ENCODE assay signal across 15 mouse cellular contexts in genomic region chr3:99249906-99250305, GRCm38 (mm10). TPM values are rescaled to one million over a fixed set of nuclear protein-coding genes. Genes with fewer than 3 reads are reported as not detected.
A peak's percentile ranks its signal among the peaks of the same experiment; 100 is the strongest.
DNase-seq lines count a peak whose midpoint lies in the region; ATAC-seq lines count a peak whose summit lies in the region.
"Had no signal": no experiment of that assay in that cellular context is flagged by ENCODE, and none has a peak within 500 bp of the region (broad histone marks: within the 10 kb centered on the region; RNA-seq: fewer than 3 reads in every experiment).

No protein-coding gene starts in this region.

- H3K4me3 ChIP-seq in liver, embryonic 11.5 days (ENCODE audit: low read depth, low read length): no peak overlapping the region
- no peak overlapping the region for H3K4me3 ChIP-seq in liver, embryonic 12.5 days
- H3K4me3 ChIP-seq in embryonic facial prominence, embryonic 10.5 days: no peak overlapping the region
- H3K4me3 ChIP-seq: liver, embryonic 13.5 days; myocyte had no signal

- no peak for ATAC-seq in liver, embryonic 11.5 days (replicated peaks; ENCODE audit: low FRiP score)
- ATAC-seq in liver, embryonic 12.5 days: no peak
- ATAC-seq in megakaryocyte progenitor cell, adult 5-6 weeks (replicated peaks; ENCODE audit: poor library complexity): 0 out of 2 replicates have a peak, but pooled peaks have one; percentile 15
- ATAC-seq: forebrain, embryonic 16.5 days had no signal

- H3K4me1 ChIP-seq in liver, embryonic 11.5 days (replicated peaks; ENCODE audit: control insufficient read depth, insufficient read depth, low read length): peaks cover 3% of the 10 kb centered on the region
- H3K4me1 ChIP-seq in liver, embryonic 12.5 days: peaks cover 8% of the 10 kb centered on the region; the same call in 1 of the 2 replicates
- H3K4me1 ChIP-seq in embryonic facial prominence, embryonic 10.5 days: peaks cover 44% of the 10 kb centered on the region

- peak; percentile 36 for DNase-seq in liver, embryonic 11.5 days (ENCODE audit: low spot score)
- DNase-seq in ZHBTc4 (ENCODE audit: low read depth, low spot score): peak; percentile 37
- DNase-seq in embryonic facial prominence, embryonic 10.5 days (ENCODE audit: low spot score): peak; percentile 64
- no peak for DNase-seq in right cerebral cortex, adult 2 months (ENCODE audit: low spot score in 2 of 2)
- DNase-seq in cerebellum, postnatal 4 days (ENCODE audit: low spot score in 2 of 2): no peak
- DNase-seq: heart, postnatal 14 days; kidney, adult 2 months; liver, embryonic 13.5 days; lung, postnatal 36 days; thymus, adult 18-20 months had no signal

- H3K27me3 ChIP-seq in liver, embryonic 11.5 days (replicated peaks; ENCODE audit: control insufficient read depth, insufficient read depth, low read length): peaks cover 94% of the 10 kb centered on the region
- peaks cover 100% of the 10 kb centered on the region for H3K27me3 ChIP-seq in liver, embryonic 12.5 days (replicated peaks)
- peaks cover 100% of the 10 kb centered on the region for H3K27me3 ChIP-seq in embryonic facial prominence, embryonic 10.5 days (replicated peaks; ENCODE audit: low read depth, poor library complexity, severe bottlenecking)

- H3K36me3 ChIP-seq in liver, embryonic 11.5 days (ENCODE audit: control insufficient read depth, insufficient read depth, low read length): no peaks in the 10 kb centered on the region
- H3K36me3 ChIP-seq in liver, embryonic 12.5 days: no peaks in the 10 kb centered on the region
- H3K36me3 ChIP-seq in embryonic facial prominence, embryonic 10.5 days (replicated peaks): no peaks in the 10 kb centered on the region
- H3K36me3 ChIP-seq: G1E; liver, embryonic 13.5 days had no signal

- H3K9ac ChIP-seq in liver, embryonic 11.5 days (ENCODE audit: low read depth, low read length): no peak overlapping the region
- no peak overlapping the region for H3K9ac ChIP-seq in liver, embryonic 12.5 days
- H3K9ac ChIP-seq: liver, embryonic 13.5 days had no signal

- H3K9me3 ChIP-seq in liver, embryonic 11.5 days (ENCODE audit: control insufficient read depth, low read length): no peaks in the 10 kb centered on the region
- no peaks in the 10 kb centered on the region for H3K9me3 ChIP-seq in liver, embryonic 12.5 days (replicated peaks)
- no peaks in the 10 kb centered on the region for H3K9me3 ChIP-seq in embryonic facial prominence, embryonic 10.5 days
- H3K9me3 ChIP-seq: liver, embryonic 13.5 days had no signal

- no peak overlapping the region for H3K4me2 ChIP-seq in liver, embryonic 11.5 days
- no peak overlapping the region for H3K4me2 ChIP-seq in liver, embryonic 12.5 days
- H3K4me2 ChIP-seq: liver, embryonic 13.5 days had no signal

- no peak overlapping the region for H3K27ac ChIP-seq in liver, embryonic 11.5 days (ENCODE audit: low read depth, low read length)
- H3K27ac ChIP-seq in liver, embryonic 12.5 days: no peak overlapping the region
- no peak overlapping the region for H3K27ac ChIP-seq in embryonic facial prominence, embryonic 10.5 days (replicated peaks)
- H3K27ac ChIP-seq: liver, embryonic 13.5 days had no signal

- under 1% methylated on average over 6 of the region's 6 CpGs for WGBS in liver, embryonic 11.5 days
- WGBS in liver, embryonic 12.5 days (ENCODE audit: insufficient replicate concordance): 3% methylated on average over 6 of the region's 6 CpGs
- WGBS in embryonic facial prominence, embryonic 10.5 days: 1% methylated on average over 6 of the region's 6 CpGs

RNA-seq across cellular contexts. Expression of gene Tbx15, which starts 9.7 kb away (rescaled TPM):
- polyA plus RNA-seq in liver, embryonic 11.5 days (2014; fragmentation: Nextera tagmentation; extraction: Ambion mirVana): 0.29 and 0.45 TPM in 2 replicates
- 0.14 TPM in 1 of 2 replicates, not detected in the other for polyA plus RNA-seq in liver, embryonic 12.5 days (2016; fragmentation: Nextera tagmentation; extraction: Ambion mirVana)
- 1.6 and 2.5 TPM in 2 replicates for polyA plus RNA-seq in embryonic facial prominence, embryonic 10.5 days (2016; fragmentation: Nextera tagmentation; extraction: Ambion mirVana)
- not detected in 2 replicates for total RNA-seq in megakaryocyte progenitor cell, adult 5-6 weeks (2015)
- total RNA-seq in megakaryocyte progenitor cell, adult 5-6 weeks (2017): 0.07 TPM in 1 of 2 replicates, not detected in the other
- polyA plus RNA-seq: G1E had no signal

Comparison
In these comparisons a context has a peak if more than half of its experiments do, and no peak if none do; other contexts are left out.
1. DNase-seq: peak in liver, embryonic 11.5 days (single experiment), ZHBTc4 (single experiment) and embryonic facial prominence, embryonic 10.5 days (single experiment); none in right cerebral cortex, adult 2 months (0 of 2) and cerebellum, postnatal 4 days (0 of 2).